Mouse (Mus musculus): Measurements from ENCODE around the gene Eif3j1. TPM values are rescaled to one million over a fixed set of nuclear protein-coding genes. Genes with fewer than 3 reads are reported as not detected.

Gene Eif3j1
- polyA plus RNA-seq, 1 experiment: 12.2 TPM

GRCm38 (mm10) chr2:122036064-122036463, 7.7 kb downstream of the Eif3j1 start:
- TF ChIP-seq POLR2A (IDR thresholded peaks at IDR 0.05; ENCODE audit: low read depth, low read length) (no peak), CTCF (IDR thresholded peaks at IDR 0.05; ENCODE audit: borderline replicate concordance, insufficient read depth, low read length) (no peak)
- H3K4me1 ChIP-seq (ENCODE audit: control insufficient read depth, insufficient read depth, low read length): no peaks in the 10 kb centered on the region
- no peak overlapping the region for H3K4me3 ChIP-seq (ENCODE audit: insufficient read depth, low read length)
- H3K27ac ChIP-seq (ENCODE audit: insufficient read depth, low read length): no peak overlapping the region

GRCm38 (mm10) chr2:122043926-122044325, 15.6 kb downstream of the Eif3j1 start:
- TF ChIP-seq POLR2A (IDR thresholded peaks at IDR 0.05; ENCODE audit: low read depth, low read length): no peak
- Histone ChIP-seq H3K4me1 (ENCODE audit: control insufficient read depth, insufficient read depth, low read length) (no peaks in the 10 kb centered on the region), H3K27ac (ENCODE audit: insufficient read depth, low read length) (no peak overlapping the region), H3K4me3 (ENCODE audit: insufficient read depth, low read length) (no peak overlapping the region)

- H3K4me3 ChIP-seq (ENCODE audit: insufficient read depth, low read length): no peak overlapping the region
- no peaks in the 10 kb centered on the region for H3K4me1 ChIP-seq (ENCODE audit: control insufficient read depth, insufficient read depth, low read length)
- TF ChIP-seq CTCF (IDR thresholded peaks at IDR 0.05; ENCODE audit: borderline replicate concordance, insufficient read depth, low read length): no peak
- TF ChIP-seq POLR2A (IDR thresholded peaks at IDR 0.05; ENCODE audit: low read depth, low read length): no peak
- H3K27ac ChIP-seq (ENCODE audit: insufficient read depth, low read length): no peak overlapping the region
These were observed 31.2 kb downstream of the Eif3j1 start for GRCm38 (mm10) chr2:122059365-122060115.

GRCm38 (mm10) chr2:122065200-122065969, 37.0 kb downstream of the Eif3j1 start:
- Histone ChIP-seq H3K4me3 (ENCODE audit: insufficient read depth, low read length) (no peak overlapping the region), H3K4me1 (ENCODE audit: control insufficient read depth, insufficient read depth, low read length) (no peaks in the 10 kb centered on the region), H3K27ac (ENCODE audit: insufficient read depth, low read length) (no peak overlapping the region)
- peak; percentile 46 for TF ChIP-seq CTCF (IDR thresholded peaks at IDR 0.05; ENCODE audit: borderline replicate concordance, insufficient read depth, low read length)
- TF ChIP-seq POLR2A (IDR thresholded peaks at IDR 0.05; ENCODE audit: low read depth, low read length): no peak

- TF ChIP-seq CTCF (IDR thresholded peaks at IDR 0.05; ENCODE audit: borderline replicate concordance, insufficient read depth, low read length) (no peak), POLR2A (IDR thresholded peaks at IDR 0.05; ENCODE audit: low read depth, low read length) (no peak)
- H3K27ac ChIP-seq (ENCODE audit: insufficient read depth, low read length): no peak overlapping the region
- H3K4me1 ChIP-seq (ENCODE audit: control insufficient read depth, insufficient read depth, low read length): no peaks in the 10 kb centered on the region
- no peak overlapping the region for H3K4me3 ChIP-seq (ENCODE audit: insufficient read depth, low read length)
These were observed 37.9 kb downstream of the Eif3j1 start for GRCm38 (mm10) chr2:122066241-122066640.

GRCm38 (mm10) chr2:122069144-122069912, 41.0 kb downstream of the Eif3j1 start:
- H3K4me1 ChIP-seq (ENCODE audit: control insufficient read depth, insufficient read depth, low read length): no peaks in the 10 kb centered on the region
- TF ChIP-seq CTCF (IDR thresholded peaks at IDR 0.05; ENCODE audit: borderline replicate concordance, insufficient read depth, low read length): no peak
- TF ChIP-seq POLR2A (IDR thresholded peaks at IDR 0.05; ENCODE audit: low read depth, low read length): no peak
- no peak overlapping the region for H3K27ac ChIP-seq (ENCODE audit: insufficient read depth, low read length)
- H3K4me3 ChIP-seq (ENCODE audit: insufficient read depth, low read length): no peak overlapping the region

- Histone ChIP-seq H3K27ac (ENCODE audit: insufficient read depth, low read length) (no peak overlapping the region), H3K4me1 (ENCODE audit: control insufficient read depth, insufficient read depth, low read length) (no peaks in the 10 kb centered on the region), H3K4me3 (ENCODE audit: insufficient read depth, low read length) (no peak overlapping the region)
- no peak for TF ChIP-seq POLR2A (IDR thresholded peaks at IDR 0.05; ENCODE audit: low read depth, low read length)
- 0 out of 2 replicates have a peak, but pooled peaks have one; percentile 8 for TF ChIP-seq CTCF (IDR thresholded peaks at IDR 0.05; ENCODE audit: borderline replicate concordance, insufficient read depth, low read length)
These were observed 41.6 kb downstream of the Eif3j1 start for GRCm38 (mm10) chr2:122069922-122070321.

GRCm38 (mm10) chr2:122081728-122082456, 53.5 kb downstream of the Eif3j1 start:
- H3K4me1 ChIP-seq (ENCODE audit: control insufficient read depth, insufficient read depth, low read length): no peaks in the 10 kb centered on the region
- no peak for TF ChIP-seq CTCF (IDR thresholded peaks at IDR 0.05; ENCODE audit: borderline replicate concordance, insufficient read depth, low read length)
- H3K27ac ChIP-seq (ENCODE audit: insufficient read depth, low read length): no peak overlapping the region
- H3K4me3 ChIP-seq (ENCODE audit: insufficient read depth, low read length): no peak overlapping the region

- TF ChIP-seq POLR2A (IDR thresholded peaks at IDR 0.05; ENCODE audit: low read depth, low read length) (no peak), CTCF (IDR thresholded peaks at IDR 0.05; ENCODE audit: borderline replicate concordance, insufficient read depth, low read length) (no peak)
- Histone ChIP-seq H3K4me3 (ENCODE audit: insufficient read depth, low read length) (no peak overlapping the region), H3K27ac (ENCODE audit: insufficient read depth, low read length) (no peak overlapping the region), H3K4me1 (ENCODE audit: control insufficient read depth, insufficient read depth, low read length) (no peaks in the 10 kb centered on the region)
These were observed 58.1 kb downstream of the Eif3j1 start for GRCm38 (mm10) chr2:122086446-122086845.

All from embryonic fibroblast, embryonic 13.5 days (primary cell).